Comparison of ENCODE assay signal across 13 mouse cellular contexts in the genomic region with DNA sequence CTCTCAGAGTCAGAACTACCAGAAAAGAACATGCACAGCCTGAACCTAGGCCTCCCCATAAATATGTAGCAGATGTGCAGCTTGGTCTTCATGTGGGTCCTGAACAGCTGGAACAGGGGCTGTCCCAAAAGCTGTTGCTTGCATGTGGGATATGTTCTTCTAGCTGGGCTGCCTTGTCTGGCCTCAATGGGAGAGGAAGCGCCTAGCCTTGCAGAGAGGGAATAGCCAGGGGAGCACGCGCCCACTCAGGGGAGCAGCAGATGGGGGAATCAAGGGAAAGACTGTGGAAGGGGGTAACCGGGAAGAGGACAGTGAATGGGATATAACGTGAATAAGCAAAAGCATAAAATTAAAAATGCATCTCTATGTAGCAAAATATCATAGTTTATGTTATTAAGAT.
"Had no signal": no experiment of that assay in that cellular context is flagged by ENCODE, and none has a peak within 500 bp of the region (broad histone marks: within the 10 kb centered on the region; RNA-seq: fewer than 3 reads in every experiment).

No protein-coding gene starts in this region.

- H3K27ac ChIP-seq: midbrain, embryonic 12.5 days; neural tube, embryonic 12.5 days; stomach, embryonic 15.5 days; stomach, postnatal 0 days had no signal

- H3K4me1 ChIP-seq: midbrain, embryonic 12.5 days; neural tube, embryonic 12.5 days; stomach, embryonic 15.5 days had no signal

- H3K9me3 ChIP-seq: midbrain, embryonic 12.5 days; neural tube, embryonic 12.5 days; stomach, embryonic 15.5 days had no signal

- H3K27me3 ChIP-seq: midbrain, embryonic 12.5 days; neural tube, embryonic 12.5 days; stomach, embryonic 15.5 days had no signal

- ATAC-seq: midbrain, embryonic 16.5 days had no signal

- DNase-seq: lung, adult 18-20 months; lung, postnatal 4 days; midbrain, embryonic 14.5 days; right cerebral cortex, postnatal 14 days; thymus, adult 2 months; thymus, postnatal 25 days; thymus, postnatal 4 days had no signal

- H3K4me2 ChIP-seq: lung, embryonic 14.5 days; midbrain, embryonic 12.5 days; neural tube, embryonic 12.5 days; stomach, embryonic 15.5 days had no signal

- H3K36me3 ChIP-seq: midbrain, embryonic 12.5 days; neural tube, embryonic 12.5 days; stomach, embryonic 15.5 days had no signal

- H3K4me3 ChIP-seq: midbrain, embryonic 12.5 days; neural tube, embryonic 12.5 days; stomach, embryonic 15.5 days had no signal

- H3K9ac ChIP-seq: lung, embryonic 14.5 days; midbrain, embryonic 12.5 days; neural tube, embryonic 12.5 days; stomach, embryonic 15.5 days had no signal
